Mouse (Mus musculus) megakaryocyte, embryonic 14.5 days (primary cell): ENCODE measurements at regions not wholly inside any gene's neighbourhood (a gene's known extent, or its start where the extent isn't known, plus 50 kb on each side); places are given as distances from the start of the nearest gene placed in this dataset.

Source experiments
- FLI1 ChIP-seq: IDR thresholded peaks from 2 replicates; pipeline ENCODE4 v1.6.1; 2012; ENCODE audit warnings: low read length, inconsistent platforms, mixed read lengths
- GATA1 ChIP-seq: IDR thresholded peaks from 3 replicates; pipeline ENCODE4 v1.6.1; 2012; ENCODE audit warnings: mixed read lengths, low read length, inconsistent platforms, borderline replicate concordance

GRCm38 (mm10) chr19:26973058-26973457, 87.4 kb downstream of the Gm815 start:
- no peak for TF ChIP-seq GATA1
- no peak for TF ChIP-seq FLI1
